Mouse (Mus musculus) CH12.LX (cell line): Measurements from ENCODE around the gene Pdp2.

ENCODE experiments used
- BHLHE40 ChIP-seq: IDR thresholded peaks from 2 replicates; pipeline ENCODE4 v1.6.1; 2011; ENCODE audit warnings: mild to moderate bottlenecking, low read depth, low read length, improper control_type of control experiment
- CTCF ChIP-seq, 2 experiments: IDR thresholded peaks in 1 of 2; conservative IDR thresholded peaks in 1 of 2; 2 replicates each; pipeline ENCODE4 v1.5.1; 2011 to 2012; ENCODE audit warnings: low read depth in 2 of 2, low read length in 2 of 2, improper control_type of control experiment in 1 of 2, inconsistent platforms in 1 of 2, mild to moderate bottlenecking in 1 of 2, moderate library complexity in 1 of 2
- E2F4 ChIP-seq: IDR thresholded peaks from 2 replicates; pipeline ENCODE4 v1.6.1; 2011; ENCODE audit warnings: low read depth, low read length, improper control_type of control experiment; ENCODE audit not compliant: insufficient replicate concordance
- EP300 ChIP-seq: IDR thresholded peaks from 2 replicates; pipeline ENCODE4 v1.6.1; 2011; ENCODE audit warnings: low read length, improper control_type of control experiment
- MAFK ChIP-seq: IDR thresholded peaks from 2 replicates; pipeline ENCODE4 v1.6.1; 2011; ENCODE audit warnings: low read length, improper control_type of control experiment; ENCODE audit not compliant: insufficient replicate concordance
- MXI1 ChIP-seq: IDR thresholded peaks from 2 replicates; pipeline ENCODE4 v1.6.1; 2011; ENCODE audit warnings: mild to moderate bottlenecking, low read depth, low read length, improper control_type of control experiment
- NELFE ChIP-seq: IDR thresholded peaks from 2 replicates; pipeline ENCODE4 v1.6.1; 2011; ENCODE audit warnings: low read depth, low read length, improper control_type of control experiment
- NRF1 ChIP-seq: IDR thresholded peaks from 2 replicates; pipeline ENCODE4 v1.6.1; 2014; ENCODE audit warnings: low read depth, mild to moderate bottlenecking, inconsistent platforms, low read length, improper control_type of control experiment, moderate library complexity
- SIN3A ChIP-seq: IDR thresholded peaks from 2 replicates; pipeline ENCODE4 v1.6.1; 2012; ENCODE audit warnings: low read length, improper control_type of control experiment, inconsistent platforms
- TCF12 ChIP-seq: IDR thresholded peaks from 2 replicates; pipeline ENCODE4 v1.6.1; 2014; ENCODE audit warnings: low read depth, mild to moderate bottlenecking, inconsistent platforms, low read length, improper control_type of control experiment
- ZC3H11A ChIP-seq: IDR thresholded peaks from 2 replicates; pipeline ENCODE4 v1.6.1; 2012; ENCODE audit warnings: low read depth, mild to moderate bottlenecking, inconsistent platforms, low read length, improper control_type of control experiment

DNA sequence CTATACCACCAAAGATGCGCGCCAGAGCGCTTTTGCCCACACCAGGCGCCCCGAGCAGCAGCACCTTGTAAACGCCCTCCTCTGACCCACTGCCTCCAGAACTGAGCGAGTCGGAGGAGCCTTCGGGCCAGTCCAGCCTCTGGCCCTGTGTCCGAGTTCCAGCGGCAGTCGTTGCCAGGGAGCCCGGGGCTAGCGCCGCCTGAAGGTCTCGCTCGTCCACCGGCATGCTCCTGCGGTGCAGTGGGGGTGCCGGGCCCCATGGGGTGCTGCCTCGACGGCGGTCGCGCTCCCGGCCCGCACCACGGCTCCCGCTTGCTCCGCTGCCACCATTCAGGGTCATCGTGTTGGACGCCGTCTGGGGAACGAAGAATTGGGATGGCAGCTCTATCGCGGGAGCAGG, 39.3 kb downstream of the Pdp2 start:
- TF ChIP-seq NELFE = no peak
- TF ChIP-seq SIN3A = no peak
- no peak for TF ChIP-seq NRF1
- TF ChIP-seq CTCF (conservative IDR thresholded peaks at IDR 0.05 in 1 of 2, IDR thresholded peaks at IDR 0.05 in 1 of 2; ENCODE audit: low read depth in 2 of 2, low read length in 2 of 2) = no peak
- TF ChIP-seq ZC3H11A = no peak
- TF ChIP-seq EP300 = no peak
- TF ChIP-seq E2F4 = no peak
- no peak for TF ChIP-seq MAFK
- peak; percentile 68; the same call in 1 of the 2 replicates for TF ChIP-seq MXI1
- TF ChIP-seq TCF12 = 0 out of 2 replicates have a peak, but pooled peaks have one; percentile 16
- TF ChIP-seq BHLHE40 = no peak
